Mouse (Mus musculus) T-cell, adult 66 days (primary cell): Measurements from ENCODE around the gene Aldh4a1. TPM values are rescaled to one million over a fixed set of nuclear protein-coding genes. Genes with fewer than 3 reads are reported as not detected.

Experiments
- total RNA-seq, 2 experiments: library from RNA; stranded (reverse); gene quantifications; 3 replicates in 1 of 2; 4 replicates in 1 of 2; pipeline ENCODE4 v1.2.4; 2023

Gene Aldh4a1
- total RNA-seq = 10 to 100 TPM; 17.5 to 20.7 TPM

GRCm38 (mm10) chr4:139622373-139623282 is at the start of gene Aldh4a1:
Gene Aldh4a1, plus strand, starts transcription at chr4:139622866.

GRCm38 (mm10) chr4:139602357-139603244 is 20.1 kb upstream of the Aldh4a1 start, which contains the start of gene Gm21969:
Gene Gm21969, plus strand, starts transcription at chr4:139603186.

GRCm38 (mm10) chr4:139653238-139653637 is 30.6 kb downstream of the Aldh4a1 start, which contains the start of gene Tas1r2:
Gene Tas1r2, plus strand, starts transcription at chr4:139653538.

Other genes with a start within 250 kb of the Aldh4a1 start
- gene Iffo2, start 92.3 kb upstream of the Aldh4a1 start, total RNA-seq = 10 to 100 TPM; 17.6 to 18.3 TPM
- under 1 TPM; 0.27 to 0.50 TPM for gene Gm21969, start 19.7 kb upstream of the Aldh4a1 start, total RNA-seq
- not detected for gene Tas1r2, start 30.7 kb downstream of the Aldh4a1 start, total RNA-seq
- gene Pax7, start 210.7 kb downstream of the Aldh4a1 start, total RNA-seq = not detected